Mouse (Mus musculus): ENCODE results near the gene Notch1. TPM values are rescaled to one million over a fixed set of nuclear protein-coding genes. Genes with fewer than 3 reads are reported as not detected.

Gene Notch1
- polyA plus RNA-seq, 2 experiments from 2014 or later: 21.9 to 33.0 TPM

- no peak for ATAC-seq
These were observed 16.4 kb downstream of the Notch1 start for GRCm38 (mm10) chr2:26500027-26500598.

- ATAC-seq: no peak
These were observed 17.8 kb downstream of the Notch1 start for GRCm38 (mm10) chr2:26498694-26499093.

- peak; percentile 28 for ATAC-seq
These were observed 18.5 kb downstream of the Notch1 start for GRCm38 (mm10) chr2:26497861-26498533.

GRCm38 (mm10) chr2:26496451-26496850 lies 20.0 kb downstream of the Notch1 start:
- peak; percentile 21 for ATAC-seq

- ATAC-seq: no peak
These were observed 20.8 kb downstream of the Notch1 start for GRCm38 (mm10) chr2:26495701-26496100.

- ATAC-seq: no peak
These were observed 21.5 kb downstream of the Notch1 start for GRCm38 (mm10) chr2:26494991-26495390.

- ATAC-seq: no peak
These were observed 22.1 kb downstream of the Notch1 start for GRCm38 (mm10) chr2:26494396-26494795.

GRCm38 (mm10) chr2:26493021-26493781 lies 23.3 kb downstream of the Notch1 start:
- ATAC-seq: peak; percentile 75

GRCm38 (mm10) chr2:26490760-26491301 lies 25.6 kb downstream of the Notch1 start:
- no peak for ATAC-seq

- ATAC-seq: no peak
These were observed 27.8 kb downstream of the Notch1 start for GRCm38 (mm10) chr2:26488535-26489135.

- no peak for ATAC-seq
These were observed 29.0 kb downstream of the Notch1 start for GRCm38 (mm10) chr2:26487322-26488021.

- ATAC-seq: no peak
These were observed 29.6 kb downstream of the Notch1 start for GRCm38 (mm10) chr2:26486835-26487321.

GRCm38 (mm10) chr2:26486264-26486810 lies 30.1 kb downstream of the Notch1 start:
- ATAC-seq: no peak

GRCm38 (mm10) chr2:26485710-26486109 lies 30.8 kb downstream of the Notch1 start:
- no peak for ATAC-seq

GRCm38 (mm10) chr2:26485278-26485677 lies 31.2 kb downstream of the Notch1 start:
- ATAC-seq: no peak

- ATAC-seq: no peak
These were observed 32.3 kb downstream of the Notch1 start for GRCm38 (mm10) chr2:26484169-26484568.

GRCm38 (mm10) chr2:26483230-26483869 lies 33.1 kb downstream of the Notch1 start:
- ATAC-seq: peak; percentile 83

GRCm38 (mm10) chr2:26482824-26483223 lies 33.6 kb downstream of the Notch1 start:
- ATAC-seq: no peak

GRCm38 (mm10) chr2:26481724-26482495 lies 34.6 kb downstream of the Notch1 start:
- no peak for ATAC-seq

- no peak for ATAC-seq
These were observed 35.6 kb downstream of the Notch1 start for GRCm38 (mm10) chr2:26480911-26481310.

Measured in CD4-positive, CD25-positive, alpha-beta regulatory T cell, adult 4 months (primary cell).